Mouse (Mus musculus) gastrocnemius, adult 2 months (tissue): Measurements from ENCODE around the gene Rabgap1l. TPM values are rescaled to one million over a fixed set of nuclear protein-coding genes. Genes with fewer than 3 reads are reported as not detected.

ENCODE experiments used
- DNase-seq: peaks from one replicate; pipeline ENCODE4 v3.0.0; 2022
- H3K27ac ChIP-seq: fragments of 200-600 bp; 2 replicates; pipeline ENCODE4 v1.8.1; 2022; ENCODE audit warnings: mild to moderate bottlenecking
- H3K4me3 ChIP-seq: fragments of 200-600 bp; 2 replicates; pipeline ENCODE4 v1.8.1; 2022; ENCODE audit warnings: mild to moderate bottlenecking, moderate library complexity
- CTCF ChIP-seq: fragments of 200-600 bp; IDR thresholded peaks from 2 replicates; pipeline ENCODE4 v1.8.1; 2022; ENCODE audit warnings: antibody characterized with exemption, mild to moderate bottlenecking, moderate library complexity
- intact Hi-C: fragments of 180-260 bp; cut with DNase I; formaldehyde crosslinking; loops from one replicate; pipeline ENCODE4 v1.15.1; 2025
- total RNA-seq, 2 experiments: library from RNA; stranded (reverse); gene quantifications; 2 replicates each; pipeline ENCODE4 v1.2.3; 2021

Gene Rabgap1l
- total RNA-seq, 2 experiments from 2014 or later, result 7.7 to 15.3 TPM

- intact Hi-C loops, result no loop called here
- no peak for TF ChIP-seq CTCF
- Histone ChIP-seq H3K4me3 (no peak overlapping the region), H3K27ac (no peak overlapping the region)
- no peak for DNase-seq
Observed at GRCm38 (mm10) chr1:160596252-160596947, 196.6 kb downstream of the Rabgap1l start.

- Histone ChIP-seq H3K27ac (no peak overlapping the region), H3K4me3 (no peak overlapping the region)
- intact Hi-C loops, result no loop called here
- no peak for TF ChIP-seq CTCF
- no peak for DNase-seq
Observed at GRCm38 (mm10) chr1:160594576-160594975, 198.4 kb downstream of the Rabgap1l start.

- DNase-seq, result no peak
- TF ChIP-seq CTCF, result no peak
- H3K4me3 ChIP-seq, result no peak overlapping the region
- no peak overlapping the region for H3K27ac ChIP-seq
- intact Hi-C loops, result no loop called here
Observed at GRCm38 (mm10) chr1:160594066-160594465, 198.9 kb downstream of the Rabgap1l start.

DNA sequence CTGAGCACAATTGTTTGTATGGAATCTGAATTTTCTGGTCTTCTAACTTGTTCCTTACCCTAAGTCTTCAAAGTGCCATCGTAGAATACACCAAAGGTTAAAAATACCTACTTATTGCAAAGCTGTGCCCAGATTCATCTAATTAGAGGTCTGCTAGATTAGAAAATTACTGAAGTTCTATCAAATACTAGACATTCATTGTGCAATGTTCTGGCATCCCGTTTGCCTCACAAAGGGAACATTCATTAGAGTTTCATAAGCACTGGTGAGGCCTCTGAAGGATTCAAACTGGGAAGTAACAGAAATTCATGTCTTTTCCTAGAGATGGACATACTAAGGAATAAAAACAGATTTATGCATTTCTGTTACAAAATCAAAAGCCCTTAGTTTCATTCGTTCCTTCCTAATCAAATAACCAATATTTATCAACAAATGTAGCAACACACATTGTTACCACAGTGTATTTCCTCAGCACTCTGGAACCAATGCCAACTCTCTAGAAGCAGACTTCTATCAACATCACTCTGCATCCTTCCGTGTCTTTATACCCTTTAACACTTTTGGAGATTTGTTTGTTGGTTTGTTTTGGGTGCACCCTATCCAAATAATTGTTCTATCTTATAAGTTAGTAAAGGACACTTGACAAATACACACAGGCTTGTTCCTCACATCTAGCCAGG is 204.0 kb downstream of the Rabgap1l start:
- TF ChIP-seq CTCF, result no peak
- intact Hi-C loops, result no loop called here
- Histone ChIP-seq H3K4me3 (no peak overlapping the region), H3K27ac (no peak overlapping the region)
- no peak for DNase-seq

GRCm38 (mm10) chr1:160579309-160580233 is 213.4 kb downstream of the Rabgap1l start:
- H3K4me3 ChIP-seq, result no peak overlapping the region
- no peak for TF ChIP-seq CTCF
- no peak for DNase-seq
- intact Hi-C loops, result no loop called here
- H3K27ac ChIP-seq, result no peak overlapping the region

- Histone ChIP-seq H3K27ac (no peak overlapping the region), H3K4me3 (no peak overlapping the region)
- intact Hi-C loops, result no loop called here
- TF ChIP-seq CTCF, result no peak
- no peak for DNase-seq
Observed at GRCm38 (mm10) chr1:160576124-160576523, 216.9 kb downstream of the Rabgap1l start.

DNA sequence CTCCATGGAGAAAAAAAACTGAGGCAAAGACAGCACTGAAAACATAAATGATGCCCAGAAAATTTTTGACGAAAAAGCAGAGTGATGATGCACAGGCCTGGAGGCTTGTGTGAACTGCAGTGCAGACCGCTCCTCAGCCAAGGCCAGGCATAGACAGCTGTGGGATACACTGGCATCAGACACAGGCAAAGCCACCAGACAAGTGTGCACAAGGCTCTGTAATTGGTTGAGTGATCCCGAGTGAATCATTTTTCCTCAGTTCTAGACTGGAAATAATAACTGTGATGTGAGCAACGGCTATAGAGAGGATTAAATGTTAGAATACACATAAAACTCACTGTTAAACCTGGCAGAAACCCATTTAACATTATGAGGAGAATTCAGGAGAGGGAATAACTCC is 219.0 kb downstream of the Rabgap1l start:
- H3K4me3 ChIP-seq, result no peak overlapping the region
- no peak for TF ChIP-seq CTCF
- intact Hi-C loops, result loop anchor here (1.0 kb wide), 1 partner anchor 9 kb away; no protein-coding TSS in a partner anchor

DNA sequence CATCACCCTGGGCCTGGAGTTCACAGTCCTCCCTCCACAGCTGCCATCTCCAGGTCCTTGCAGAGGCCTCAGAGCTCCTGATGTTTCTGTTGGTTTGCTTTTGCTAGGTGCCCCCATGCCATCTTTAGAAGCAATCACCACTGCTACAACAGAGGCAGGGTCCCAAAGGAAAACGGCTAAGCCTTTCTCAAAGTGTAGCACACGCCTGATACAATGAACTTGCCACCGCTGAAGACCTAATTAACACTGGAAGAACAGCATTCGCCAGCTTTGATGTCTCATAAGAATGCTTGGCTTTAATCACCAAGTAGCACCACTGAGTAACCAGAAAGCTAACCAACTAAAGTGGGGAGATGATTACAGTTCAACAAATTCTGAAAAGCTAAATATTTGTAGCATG is 226.6 kb downstream of the Rabgap1l start:
- no peak for TF ChIP-seq CTCF
- intact Hi-C loops, result no loop called here
- no peak overlapping the region for H3K27ac ChIP-seq
- no peak for DNase-seq
- no peak overlapping the region for H3K4me3 ChIP-seq

More for the DNA sequence above, 219.0 kb downstream of the Rabgap1l start:
- no peak for DNase-seq
- no peak overlapping the region for H3K27ac ChIP-seq

GRCm38 (mm10) chr1:160561381-160561780 is 231.6 kb downstream of the Rabgap1l start:
- intact Hi-C loops, result loop anchor here (1.0 kb wide), 1 partner anchor 157 kb away; no protein-coding TSS in a partner anchor
- peak; percentile 72 for TF ChIP-seq CTCF
- Histone ChIP-seq H3K4me3 (no peak overlapping the region), H3K27ac (no peak overlapping the region)
- no peak for DNase-seq

GRCm38 (mm10) chr1:160550636-160551035 is 242.4 kb downstream of the Rabgap1l start:
- no peak for TF ChIP-seq CTCF
- H3K27ac ChIP-seq, result no peak overlapping the region
- H3K4me3 ChIP-seq, result no peak overlapping the region
- intact Hi-C loops, result no loop called here
- no peak for DNase-seq

GRCm38 (mm10) chr1:160547934-160548876 is 244.8 kb downstream of the Rabgap1l start:
- intact Hi-C loops, result no loop called here
- DNase-seq, result no peak
- Histone ChIP-seq H3K27ac (no peak overlapping the region), H3K4me3 (no peak overlapping the region)
- no peak for TF ChIP-seq CTCF

- intact Hi-C loops, result no loop called here
- H3K27ac ChIP-seq, result no peak overlapping the region
- no peak for TF ChIP-seq CTCF
- no peak overlapping the region for H3K4me3 ChIP-seq
- no peak for DNase-seq
Observed at GRCm38 (mm10) chr1:160535649-160536048, 257.4 kb downstream of the Rabgap1l start.
